Mouse (Mus musculus) embryo, embryonic 10.5 days (tissue): ENCODE data around the gene Usp15.
A peak's percentile ranks its signal among the peaks of the same experiment; 100 is the strongest.

Experiments
- DNase-seq: peaks from one replicate; pipeline ENCODE4 v3.0.0-alpha.2; 2015; ENCODE audit warnings: low spot score

The Usp15 gene

GRCm38 (mm10) chr10:123175771-123176170, 21.0 kb downstream of the Usp15 start:
- peak; percentile 42 for DNase-seq

DNA sequence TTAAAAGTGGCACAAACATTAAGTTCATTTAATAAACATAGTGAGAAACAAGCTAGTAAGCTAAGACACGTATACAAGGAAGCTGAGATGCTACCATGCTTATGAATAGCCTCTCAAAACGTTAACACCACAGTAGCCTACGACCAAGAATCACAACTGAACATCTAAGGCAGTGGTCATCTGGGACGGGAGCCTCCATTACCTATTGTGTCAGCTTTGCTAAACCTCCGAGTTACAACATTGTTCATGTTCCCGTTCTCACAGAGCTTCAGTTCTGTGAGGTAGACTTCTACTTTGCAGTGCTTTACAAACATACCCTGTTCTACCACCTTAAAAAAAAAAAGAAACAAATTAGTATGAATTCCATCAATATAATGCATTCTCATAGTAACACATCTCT, 25.9 kb downstream of the Usp15 start:
- DNase-seq, result no peak

GRCm38 (mm10) chr10:123165542-123165941, 31.3 kb downstream of the Usp15 start:
- DNase-seq, result no peak

- DNase-seq, result no peak
Observed at GRCm38 (mm10) chr10:123160508-123160907, 36.3 kb downstream of the Usp15 start.

DNA sequence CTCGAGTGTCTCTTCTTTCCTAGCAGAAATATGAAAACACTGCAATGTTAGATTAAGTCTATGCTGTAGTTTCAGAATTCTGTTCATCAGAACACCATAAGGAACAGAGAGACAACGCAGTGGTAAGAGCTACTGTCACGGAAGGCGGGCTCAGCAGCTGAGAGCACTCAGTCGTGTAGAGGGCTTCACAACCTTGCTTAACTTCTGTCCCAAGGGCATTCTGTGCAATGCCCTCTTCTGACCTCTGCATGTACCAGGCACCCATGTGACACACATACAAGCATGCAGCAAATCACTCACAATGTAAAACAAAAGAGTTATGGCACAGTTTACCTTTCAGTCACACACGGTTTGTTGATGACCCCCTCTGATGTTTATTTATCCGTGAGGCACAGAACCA, 37.5 kb downstream of the Usp15 start:
- DNase-seq, result no peak

GRCm38 (mm10) chr10:123156392-123156791, 40.4 kb downstream of the Usp15 start:
- no peak for DNase-seq

GRCm38 (mm10) chr10:123155764-123156163, 41.0 kb downstream of the Usp15 start:
- no peak for DNase-seq

DNA sequence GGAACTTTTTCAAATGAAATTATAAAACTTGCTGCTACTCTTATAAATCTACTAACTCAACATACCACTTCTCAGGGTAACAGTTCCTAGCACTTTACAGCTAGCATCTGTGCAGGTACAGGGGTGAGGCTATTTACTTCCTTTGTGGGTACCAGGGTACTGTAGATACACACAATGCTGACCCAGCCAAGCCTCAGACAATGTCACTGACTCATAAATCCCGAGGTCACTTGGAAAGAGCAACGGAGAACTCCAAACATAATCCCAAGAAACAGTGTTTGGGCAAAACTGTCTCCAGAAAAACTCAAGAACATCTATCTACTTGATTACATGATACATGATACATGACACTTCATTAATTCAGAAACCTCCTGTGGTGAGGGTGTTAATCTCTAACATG, 43.5 kb downstream of the Usp15 start:
- DNase-seq, result peak; percentile 4

DNA sequence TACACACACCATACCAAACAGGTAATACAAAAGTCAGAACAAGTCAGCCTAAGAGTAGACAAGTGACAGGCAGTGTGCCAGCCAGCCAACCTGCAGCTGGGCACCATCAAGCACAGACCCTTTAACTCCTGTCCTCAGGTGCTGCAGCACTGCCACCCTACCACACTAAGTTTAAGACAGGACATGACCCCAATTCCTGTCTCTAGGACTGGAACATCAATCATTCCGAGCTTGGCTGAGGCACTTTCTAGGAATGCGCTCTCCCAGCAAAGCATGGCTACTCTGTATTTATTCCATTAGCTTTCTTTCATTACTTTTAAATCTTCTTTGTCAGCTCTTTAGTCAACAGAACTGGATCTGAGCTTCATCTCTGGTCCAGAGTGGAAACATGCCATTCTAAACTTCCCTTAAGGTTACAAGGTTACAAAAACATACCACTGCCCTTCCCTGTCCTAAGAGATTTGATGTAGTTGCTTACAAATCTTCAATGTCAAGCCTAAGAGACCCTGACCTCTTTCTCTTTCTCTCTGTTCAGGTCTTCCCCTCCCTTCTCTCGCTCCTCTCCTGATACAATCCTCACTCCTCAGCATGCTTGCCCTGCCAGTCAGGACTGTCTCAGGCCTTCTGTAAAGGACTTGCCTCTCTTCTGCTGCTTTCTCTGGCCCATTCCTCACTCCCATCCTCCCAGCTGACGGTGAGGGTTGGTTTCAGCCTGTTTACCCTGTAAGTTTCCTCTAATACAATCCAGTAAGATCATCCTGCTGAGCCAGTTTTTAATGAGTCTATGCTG, 48.6 kb downstream of the Usp15 start:
- peak; percentile 43 for DNase-seq

DNA sequence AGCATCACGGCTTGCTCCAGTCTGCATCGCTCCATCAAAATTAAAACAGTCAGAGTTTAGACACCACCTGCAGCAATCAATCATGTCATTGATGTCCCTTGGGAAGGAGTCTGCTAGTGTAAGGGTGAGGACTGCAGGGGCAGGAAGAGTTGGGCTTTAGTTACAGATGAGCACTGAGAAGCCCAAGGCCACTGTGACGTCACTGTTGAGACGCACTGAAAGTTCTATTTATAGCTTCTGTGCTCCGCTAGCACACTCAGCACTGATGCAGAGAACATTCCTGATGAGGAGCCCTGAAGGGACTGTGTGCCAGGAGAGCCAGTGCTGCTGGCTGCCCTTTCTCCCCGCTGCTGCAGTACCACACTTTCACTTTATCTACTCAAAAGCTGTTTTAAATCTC, 49.6 kb downstream of the Usp15 start:
- peak; percentile 63 for DNase-seq

DNA sequence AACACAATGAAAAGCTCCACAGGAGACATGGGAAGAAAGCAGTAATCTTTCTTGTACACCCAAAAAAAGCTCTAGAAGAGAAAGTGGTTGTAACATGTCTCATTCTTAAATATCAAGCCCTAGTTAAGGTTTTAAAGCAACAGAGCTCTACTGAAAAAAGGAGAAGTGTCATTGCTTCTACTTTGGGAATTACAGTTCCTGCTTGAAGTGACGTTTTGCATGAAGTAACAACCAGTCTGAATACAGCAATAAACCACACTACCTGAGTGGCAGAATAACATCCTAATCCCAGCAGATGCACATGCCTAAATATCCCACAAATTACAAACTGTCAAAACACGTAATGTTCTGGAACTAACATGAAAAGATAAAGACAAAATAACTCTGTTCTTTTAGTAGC, 50.4 kb downstream of the Usp15 start:
- DNase-seq, result no peak

DNA sequence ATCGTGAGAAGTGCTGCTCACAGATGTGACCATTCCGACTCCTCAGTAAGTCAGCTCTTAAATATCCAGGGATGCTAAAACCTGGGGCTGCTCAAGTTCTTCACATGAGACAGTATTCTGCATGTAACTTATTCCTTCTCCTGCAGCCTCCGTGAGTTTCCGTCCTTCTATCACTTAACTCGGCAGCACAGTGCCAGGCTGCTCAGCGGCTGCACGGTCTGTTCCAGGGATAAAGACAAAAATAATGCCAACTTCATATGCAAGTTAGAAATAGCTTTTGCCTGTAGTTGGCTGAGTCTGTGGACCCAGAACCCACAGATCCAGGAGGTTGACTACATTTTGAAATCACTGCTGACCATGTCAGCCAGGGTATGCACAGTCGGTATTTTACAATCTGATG, 52.5 kb downstream of the Usp15 start:
- no peak for DNase-seq

- no peak for DNase-seq
Observed at GRCm38 (mm10) chr10:123142395-123143050, 54.3 kb downstream of the Usp15 start.

DNA sequence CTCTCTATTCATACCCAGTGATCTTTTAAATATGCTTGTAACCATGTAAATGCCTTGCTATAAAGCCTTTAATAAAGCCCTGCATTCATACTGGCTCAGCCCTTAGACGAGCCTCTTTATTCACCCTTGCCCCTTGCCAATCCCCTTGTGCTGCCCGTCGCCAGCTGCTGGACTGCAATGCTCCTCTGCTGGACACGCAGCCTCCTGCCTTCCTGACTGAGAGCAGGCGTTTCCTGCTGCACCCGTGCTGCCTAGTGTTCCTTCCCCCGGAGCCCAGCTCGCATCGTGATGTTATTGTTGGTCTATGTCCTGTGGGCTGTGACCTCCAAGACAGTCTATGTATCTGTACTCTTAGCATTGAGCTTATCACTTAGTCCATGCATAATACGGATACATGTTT, 61.0 kb downstream of the Usp15 start:
- DNase-seq, result peak; percentile 6

DNA sequence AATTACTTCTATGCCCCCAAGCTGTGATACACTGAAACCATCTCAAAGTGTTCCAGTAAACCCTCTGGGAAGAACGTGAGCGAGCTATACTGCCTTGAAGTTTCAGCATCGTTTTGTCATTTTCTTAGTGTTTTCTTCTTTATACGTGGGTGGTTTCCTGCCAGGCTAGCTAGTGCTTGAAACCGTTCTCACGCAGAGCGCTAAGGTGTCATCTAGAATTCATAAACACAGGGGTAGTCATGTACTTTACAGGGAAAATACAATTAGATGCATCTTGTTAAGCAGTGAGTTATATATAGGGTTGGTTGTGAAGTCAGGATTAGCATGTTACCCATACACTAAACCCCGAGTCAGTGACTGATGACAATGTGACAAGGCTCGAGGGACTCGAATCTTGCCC, 65.3 kb downstream of the Usp15 start:
- no peak for DNase-seq

DNA sequence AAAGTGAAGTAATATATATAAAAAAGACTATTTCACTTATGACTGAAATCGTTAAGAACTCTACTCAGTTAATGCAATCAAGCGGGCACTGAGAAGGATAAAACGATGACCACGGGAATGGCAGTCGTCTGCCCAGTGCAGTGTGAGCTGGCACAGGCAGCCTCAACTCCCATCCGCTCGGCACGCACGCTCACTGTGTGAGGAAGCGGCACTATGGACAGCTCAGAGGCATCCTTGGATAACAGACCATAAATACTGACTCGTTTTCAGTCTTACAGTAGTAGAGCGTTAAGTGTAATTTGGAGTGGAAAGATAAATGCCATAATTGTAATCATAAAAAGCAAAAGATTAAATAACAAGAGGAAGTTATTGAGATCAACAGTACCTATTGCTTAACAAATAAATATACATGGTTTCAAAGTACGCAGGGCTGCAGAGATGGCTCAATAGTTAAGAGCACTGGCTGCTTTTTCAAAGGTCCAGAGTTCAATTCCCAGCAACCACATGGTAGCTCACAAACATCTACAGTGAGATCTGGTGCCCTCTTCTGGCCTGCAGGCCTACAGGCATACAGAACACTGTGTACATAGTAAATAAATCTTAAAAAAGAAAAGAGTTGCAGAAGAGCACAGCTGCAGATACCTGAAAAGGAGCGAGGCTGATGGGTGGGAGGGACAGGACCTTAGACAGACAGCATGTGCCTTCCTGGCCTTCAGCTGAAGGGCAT, 76.0 kb downstream of the Usp15 start:
- DNase-seq, result no peak

GRCm38 (mm10) chr10:123116861-123117260, 79.9 kb downstream of the Usp15 start:
- no peak for DNase-seq

DNA sequence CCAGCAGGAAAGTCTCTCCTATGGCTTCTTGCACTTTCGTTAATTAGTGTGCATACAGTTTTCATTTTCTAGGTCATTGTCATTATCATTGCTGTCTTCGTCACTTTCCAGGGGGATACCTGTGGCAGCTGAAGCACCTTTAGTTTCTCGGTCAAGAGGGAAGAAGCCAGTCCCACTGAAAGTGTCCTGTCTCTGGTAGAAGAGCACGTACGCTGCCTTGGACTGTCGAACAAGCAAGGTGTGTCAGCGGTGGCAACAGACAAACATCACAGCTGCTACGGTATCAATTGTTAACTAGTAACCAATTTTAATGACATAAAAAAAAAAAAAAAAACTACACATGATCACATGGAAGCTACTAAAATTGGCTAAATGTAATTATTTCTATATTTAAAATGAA, 83.3 kb downstream of the Usp15 start:
- DNase-seq, result no peak

DNA sequence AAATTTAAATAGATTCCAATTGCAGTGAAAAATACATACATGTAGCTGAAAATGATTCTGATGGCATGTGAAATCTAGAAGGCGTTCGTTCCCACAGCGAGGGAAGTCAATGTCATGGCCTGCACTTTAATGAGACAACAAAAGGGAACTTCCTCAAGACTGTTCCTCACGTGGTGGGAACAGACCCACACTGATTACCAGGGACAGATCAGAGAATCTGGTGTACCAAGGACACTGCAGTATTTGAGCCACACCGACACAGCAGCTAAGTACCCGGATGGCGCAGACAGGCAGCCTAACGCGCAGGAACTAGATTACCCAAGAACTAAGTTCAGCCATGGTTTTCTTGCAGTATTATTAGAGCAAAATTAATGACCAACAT, 84.0 kb downstream of the Usp15 start:
- DNase-seq, result no peak

- no peak for DNase-seq
Observed at GRCm38 (mm10) chr10:123112056-123112786, 84.6 kb downstream of the Usp15 start.

- peak; percentile 15 for DNase-seq
Observed at GRCm38 (mm10) chr10:123110548-123110947, 86.2 kb downstream of the Usp15 start.

DNA sequence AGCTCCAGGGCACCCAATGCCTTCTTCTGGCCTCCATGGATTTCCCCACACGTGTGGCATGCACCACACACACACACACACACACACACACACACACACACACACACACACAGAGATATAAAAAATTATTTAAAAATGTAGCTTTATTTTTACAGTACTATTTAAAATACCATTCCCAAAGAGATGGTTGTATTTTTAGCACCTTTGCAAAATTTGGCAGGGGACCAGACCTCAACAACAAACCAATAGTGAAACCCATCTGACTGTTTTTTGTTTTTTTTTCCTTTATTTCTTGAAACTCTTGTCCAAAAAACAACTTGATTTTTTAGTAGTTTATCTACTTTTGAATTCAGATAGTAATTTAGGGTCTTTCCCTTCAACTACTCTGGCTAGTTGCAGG, 88.3 kb downstream of the Usp15 start:
- DNase-seq, result no peak
